Mouse (Mus musculus): Measurements from ENCODE around the gene Ppara.

Gene Ppara

GRCm38 (mm10) chr15:85705013-85705528 is 29.7 kb upstream of the Ppara start:
- DNase-seq (ENCODE audit: low read depth, low spot score) = no peak

- no peak for DNase-seq (ENCODE audit: low read depth, low spot score)
These were observed 29.0 kb upstream of the Ppara start for GRCm38 (mm10) chr15:85705566-85706332.

- DNase-seq (ENCODE audit: low read depth, low spot score) = no peak
These were observed 28.3 kb upstream of the Ppara start for GRCm38 (mm10) chr15:85706527-85706926.

GRCm38 (mm10) chr15:85707017-85707416 is 27.8 kb upstream of the Ppara start:
- DNase-seq (ENCODE audit: low read depth, low spot score) = no peak

- DNase-seq (ENCODE audit: low read depth, low spot score) = no peak
These were observed 27.2 kb upstream of the Ppara start for GRCm38 (mm10) chr15:85707458-85708030.

GRCm38 (mm10) chr15:85708217-85708616 is 26.6 kb upstream of the Ppara start:
- no peak for DNase-seq (ENCODE audit: low read depth, low spot score)

- no peak for DNase-seq (ENCODE audit: low read depth, low spot score)
These were observed 25.9 kb upstream of the Ppara start for GRCm38 (mm10) chr15:85708843-85709242.

- DNase-seq (ENCODE audit: low read depth, low spot score) = peak; percentile 63
These were observed 25.4 kb upstream of the Ppara start for GRCm38 (mm10) chr15:85709268-85709973.

GRCm38 (mm10) chr15:85710179-85710578 is 24.6 kb upstream of the Ppara start:
- peak; percentile 69 for DNase-seq (ENCODE audit: low read depth, low spot score)

GRCm38 (mm10) chr15:85710641-85711580 is 23.9 kb upstream of the Ppara start:
- no peak for DNase-seq (ENCODE audit: low read depth, low spot score)

GRCm38 (mm10) chr15:85712565-85713168 is 22.1 kb upstream of the Ppara start:
- DNase-seq (ENCODE audit: low read depth, low spot score) = peak; percentile 53

GRCm38 (mm10) chr15:85713417-85713816 is 21.4 kb upstream of the Ppara start:
- DNase-seq (ENCODE audit: low read depth, low spot score) = no peak

- DNase-seq (ENCODE audit: low read depth, low spot score) = no peak
These were observed 19.7 kb upstream of the Ppara start for GRCm38 (mm10) chr15:85715059-85715458.

- DNase-seq (ENCODE audit: low read depth, low spot score) = peak; percentile 77
These were observed 18.7 kb upstream of the Ppara start for GRCm38 (mm10) chr15:85716045-85716444.

- no peak for DNase-seq (ENCODE audit: low read depth, low spot score)
These were observed 18.2 kb upstream of the Ppara start for GRCm38 (mm10) chr15:85716591-85716990.

GRCm38 (mm10) chr15:85717008-85717407 is 17.8 kb upstream of the Ppara start:
- no peak for DNase-seq (ENCODE audit: low read depth, low spot score)

GRCm38 (mm10) chr15:85717800-85718199 is 17.0 kb upstream of the Ppara start:
- DNase-seq (ENCODE audit: low read depth, low spot score) = no peak

GRCm38 (mm10) chr15:85719017-85719416 is 15.8 kb upstream of the Ppara start:
- DNase-seq (ENCODE audit: low read depth, low spot score) = peak; percentile 71

GRCm38 (mm10) chr15:85720366-85720841 is 14.4 kb upstream of the Ppara start:
- no peak for DNase-seq (ENCODE audit: low read depth, low spot score)

- no peak for DNase-seq (ENCODE audit: low read depth, low spot score)
These were observed 10.3 kb upstream of the Ppara start for GRCm38 (mm10) chr15:85724271-85725165.
